Mouse (Mus musculus) forebrain, embryonic 14.5 days (tissue): ENCODE measurements around the gene Olfr12. TPM values are rescaled to one million over a fixed set of nuclear protein-coding genes. Genes with fewer than 3 reads are reported as not detected.

Experiments
- ATAC-seq: fragments of 200-750 bp; cut with Nextera tagmentation; 2 replicates; pipeline ENCODE4 v1.8.0; 2017; ENCODE audit warnings: mild to moderate bottlenecking, moderate library complexity
- DNase-seq: peaks from one replicate; pipeline ENCODE4 v3.0.0-alpha.2; 2015; ENCODE audit warnings: low spot score
- H3K27ac ChIP-seq: fragments of 300-500 bp; sonication (generic); 2 replicates; pipeline ENCODE4 v1.5.1; 2014; ENCODE audit warnings: low read depth, mild to moderate bottlenecking, control low read depth, low read length, moderate library complexity
- H3K27me3 ChIP-seq: fragments of 300-500 bp; sonication (generic); replicated peaks from 2 replicates; pipeline ENCODE4 v1.6.1; 2014; ENCODE audit warnings: low read length, control low read depth, mixed read lengths; ENCODE audit not compliant: control insufficient read depth, insufficient read depth
- H3K36me3 ChIP-seq: fragments of 300-500 bp; sonication (generic); 2 replicates; pipeline ENCODE4 v1.6.1; 2014; ENCODE audit warnings: low read length, control low read depth; ENCODE audit not compliant: control insufficient read depth, insufficient read depth
- H3K4me1 ChIP-seq: fragments of 300-500 bp; sonication (generic); 2 replicates; pipeline ENCODE4 v1.6.1; 2014; ENCODE audit warnings: antibody characterized with exemption, low read length, control low read depth; ENCODE audit not compliant: control insufficient read depth, insufficient read depth
- H3K4me2 ChIP-seq: fragments of 300-500 bp; sonication (generic); 2 replicates; pipeline ENCODE4 v1.6.1; 2014; ENCODE audit warnings: mild to moderate bottlenecking, control low read depth, low read length
- H3K4me3 ChIP-seq: fragments of 300-500 bp; sonication (generic); 2 replicates; pipeline ENCODE4 v1.5.1; 2014; ENCODE audit warnings: low read depth, low read length, control low read depth
- H3K9ac ChIP-seq: fragments of 300-500 bp; sonication (generic); 2 replicates; pipeline ENCODE4 v1.6.1; 2014; ENCODE audit warnings: mild to moderate bottlenecking, low read length, control low read depth, moderate library complexity
- H3K9me3 ChIP-seq: fragments of 300-500 bp; sonication (generic); replicated peaks from 2 replicates; pipeline ENCODE4 v1.6.1; 2016; ENCODE audit warnings: low read length, control low read depth, mixed read lengths; ENCODE audit not compliant: control insufficient read depth
- WGBS: fragments of 180-500 bp; shearing (Covaris S2); extraction: QIAGEN DNeasy Blood & Tissue Kit; methylation state at CpG from one replicate; pipeline ENCODE4 v1.1.7; 2014; 5-methylcytosine and 5-hydroxymethylcytosine counted together
- polyA plus RNA-seq: library from polyadenylated mRNA; unstranded; fragments of >200 nt; fragmentation: Nextera tagmentation; extraction: Ambion mirVana; gene quantifications from 2 replicates; pipeline ENCODE4 v1.2.1, GENCODE M21; 2014

Olfr12 gene
- not detected in 2 replicates for polyA plus RNA-seq

GRCm38 (mm10) chr1:92617488-92617887 is at the start of gene Olfr12:
Gene Olfr12 (plus strand): TSS chr1:92617788.
- 76% methylated on average over 2 of the region's 2 CpGs for WGBS
- DNase-seq: no peak

DNA sequence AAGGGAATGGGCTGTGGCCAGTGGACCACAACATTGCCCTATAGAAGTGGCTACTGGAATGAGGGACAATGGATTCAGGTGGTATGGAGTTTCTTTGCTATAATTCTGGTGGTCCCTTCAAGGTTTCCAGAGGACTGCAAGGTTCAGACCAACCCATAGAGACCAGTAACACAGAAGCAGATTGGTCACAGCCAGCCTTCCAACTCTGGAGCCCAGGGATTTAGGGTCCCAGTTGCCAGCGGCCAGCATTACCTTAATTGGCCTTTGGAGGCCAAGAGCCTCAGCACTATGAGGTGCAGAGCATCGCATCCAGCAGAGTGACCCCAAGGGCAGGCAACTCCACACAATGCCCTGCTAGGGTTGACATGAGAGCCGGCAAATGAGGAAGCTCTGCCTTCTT is 46.6 kb upstream of the Olfr12 start, which contains the start of gene Olfr1413:
TSS of gene Olfr1413 (plus strand) at position 301 of the 400 bp plus-strand sequence.
- no peaks in the 10 kb centered on the region for H3K36me3 ChIP-seq
- no peaks in the 10 kb centered on the region for H3K27me3 ChIP-seq
- no peak within 1 kb of the TSS for H3K4me3 ChIP-seq
- ATAC-seq (no peak), DNase-seq (no peak)
- no peak within 1 kb of the TSS for H3K9ac ChIP-seq
- no peaks in the 10 kb centered on the region for H3K9me3 ChIP-seq
- H3K4me2 ChIP-seq: no peak within 1 kb of the TSS
- WGBS: 85% methylated on average over 3 of the region's 3 CpGs
- H3K4me1 ChIP-seq: no peaks in the 10 kb centered on the region
- H3K27ac ChIP-seq: no peak within 1 kb of the TSS

More at GRCm38 (mm10) chr1:92617488-92617887, at the start of gene Olfr12:
- Histone ChIP-seq H3K36me3 (no peaks in the 10 kb centered on the region), H3K4me2 (no peak within 1 kb of the TSS), H3K4me1 (no peaks in the 10 kb centered on the region), H3K9me3 (no peaks in the 10 kb centered on the region), H3K4me3 (no peak within 1 kb of the TSS), H3K27me3 (no peaks in the 10 kb centered on the region), H3K9ac (no peak within 1 kb of the TSS), H3K27ac (no peak within 1 kb of the TSS)
- ATAC-seq: no peak

GRCm38 (mm10) chr1:92585479-92585878 is 32.1 kb upstream of the Olfr12 start, which contains the start of gene Olfr1412:
Gene Olfr1412 (plus strand): TSS chr1:92585779.
- Histone ChIP-seq H3K27me3 (no peaks in the 10 kb centered on the region), H3K4me1 (no peaks in the 10 kb centered on the region), H3K9ac (no peak within 1 kb of the TSS), H3K27ac (no peak within 1 kb of the TSS), H3K9me3 (no peaks in the 10 kb centered on the region), H3K36me3 (no peaks in the 10 kb centered on the region), H3K4me2 (no peak within 1 kb of the TSS), H3K4me3 (no peak within 1 kb of the TSS)
- WGBS: 84% methylated on average over 2 of the region's 2 CpGs
- ATAC-seq: no peak
- DNase-seq: no peak

DNA sequence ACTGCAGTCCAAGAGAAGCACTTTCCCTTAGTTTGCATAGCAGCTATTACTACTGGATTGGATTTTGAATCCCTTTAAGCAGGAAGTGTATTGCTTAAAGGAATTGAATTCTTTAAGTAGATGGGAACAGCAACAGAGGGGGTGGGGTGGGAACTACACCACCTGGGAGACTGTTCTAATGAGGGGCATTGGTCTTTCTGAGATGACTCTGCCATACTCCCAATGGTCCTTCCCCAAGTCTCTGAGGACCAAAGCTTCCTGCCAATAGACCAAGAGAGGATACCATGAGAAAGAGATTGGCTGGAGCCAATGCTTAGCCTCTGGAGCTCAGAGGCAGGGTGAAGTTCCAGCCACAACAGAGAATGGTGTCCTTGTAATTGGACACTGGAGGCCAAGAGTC is 23.5 kb upstream of the Olfr12 start, which contains the start of gene Olfr1411:
TSS of gene Olfr1411 (plus strand) at position 301 of the 400 bp plus-strand sequence.
- H3K4me1 ChIP-seq: no peaks in the 10 kb centered on the region

DNA sequence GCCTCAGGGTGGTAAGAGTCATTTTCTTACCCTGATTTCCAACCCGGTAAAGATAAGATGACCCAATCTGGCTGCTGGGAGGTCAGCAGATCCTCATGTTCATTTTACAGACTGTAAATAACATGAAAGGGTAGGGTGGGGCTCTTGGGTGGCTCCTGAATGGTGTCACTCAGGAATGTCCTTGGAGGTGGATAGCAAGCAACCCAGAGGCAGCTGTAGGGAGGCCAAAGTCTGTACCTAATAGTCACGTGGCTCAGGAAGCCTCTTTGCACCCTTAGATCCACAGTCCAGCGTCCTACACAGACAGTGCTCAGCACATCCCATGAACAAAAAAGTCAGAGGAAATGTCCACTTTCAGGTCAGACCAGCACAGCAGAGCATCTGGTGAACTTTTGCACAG is 21.6 kb upstream of the Olfr12 start:
- Histone ChIP-seq H3K27ac (no peak overlapping the region), H3K4me2 (no peak overlapping the region), H3K4me3 (no peak overlapping the region), H3K36me3 (no peaks in the 10 kb centered on the region), H3K9me3 (no peaks in the 10 kb centered on the region), H3K27me3 (no peaks in the 10 kb centered on the region), H3K9ac (no peak overlapping the region), H3K4me1 (no peaks in the 10 kb centered on the region)
- ATAC-seq (no peak), DNase-seq (no peak)
- 89% methylated on average over 3 of the region's 3 CpGs for WGBS

More for the DNA sequence above, 23.5 kb upstream of the Olfr12 start, which contains the start of gene Olfr1411:
- H3K27ac ChIP-seq: no peak within 1 kb of the TSS
- DNase-seq (no peak), ATAC-seq (no peak)
- no peak within 1 kb of the TSS for H3K4me3 ChIP-seq
- H3K27me3 ChIP-seq: no peaks in the 10 kb centered on the region
- H3K9ac ChIP-seq: no peak within 1 kb of the TSS
- H3K4me2 ChIP-seq: no peak within 1 kb of the TSS
- no peaks in the 10 kb centered on the region for H3K36me3 ChIP-seq
- no peaks in the 10 kb centered on the region for H3K9me3 ChIP-seq

DNA sequence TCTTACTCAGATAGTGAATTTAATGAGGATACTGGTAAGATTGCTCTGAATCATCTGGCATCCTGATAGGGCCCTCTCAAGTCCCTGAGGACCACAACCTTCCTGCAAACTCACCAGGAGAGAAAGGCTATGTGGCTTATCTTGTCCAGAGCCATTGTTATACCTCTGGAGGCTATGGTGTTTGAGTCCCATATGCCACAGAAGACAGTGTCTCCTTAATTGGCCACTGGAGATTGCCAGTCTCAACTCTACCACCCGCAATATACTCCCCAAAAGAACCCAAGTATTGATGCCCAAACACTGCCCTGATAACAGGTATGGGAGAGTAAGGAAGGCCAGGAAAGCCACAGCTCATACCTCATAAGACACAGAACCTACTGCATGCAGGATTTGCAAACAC is 12.1 kb upstream of the Olfr12 start, which contains the start of gene Olfr1410:
TSS of gene Olfr1410 (plus strand) at position 301 of the 400 bp plus-strand sequence.
- WGBS: 83% methylated on average over 1 of the region's 1 CpGs
- no peaks in the 10 kb centered on the region for H3K4me1 ChIP-seq

DNA sequence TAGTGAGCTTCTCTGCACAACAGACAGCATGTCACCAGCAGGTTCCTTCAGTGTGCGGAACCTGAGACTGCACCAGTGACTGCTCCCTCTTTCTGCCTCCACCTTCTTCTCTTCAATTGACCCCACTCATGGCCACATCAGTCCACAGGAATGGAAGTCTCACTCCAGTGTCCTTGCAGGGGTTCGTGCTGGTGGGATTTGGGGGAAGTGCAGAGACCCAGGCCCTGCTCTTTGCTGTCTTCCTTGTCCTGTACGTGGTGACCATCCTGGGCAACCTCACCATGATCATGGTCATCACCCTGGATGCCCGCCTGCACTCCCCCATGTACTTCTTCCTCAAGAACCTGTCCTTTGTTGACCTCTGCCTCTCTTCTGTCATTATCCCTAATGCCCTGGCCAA is 9.9 kb upstream of the Olfr12 start:
- Histone ChIP-seq H3K4me2 (no peak overlapping the region), H3K36me3 (no peaks in the 10 kb centered on the region), H3K4me1 (no peaks in the 10 kb centered on the region), H3K27me3 (no peaks in the 10 kb centered on the region), H3K9me3 (no peaks in the 10 kb centered on the region), H3K4me3 (no peak overlapping the region), H3K9ac (no peak overlapping the region), H3K27ac (no peak overlapping the region)
- 72% methylated on average over 4 of the region's 4 CpGs for WGBS
- no peak for ATAC-seq
- no peak for DNase-seq

More for the DNA sequence above, 12.1 kb upstream of the Olfr12 start, which contains the start of gene Olfr1410:
- Histone ChIP-seq H3K4me2 (no peak within 1 kb of the TSS), H3K9me3 (no peaks in the 10 kb centered on the region), H3K4me3 (no peak within 1 kb of the TSS), H3K27me3 (no peaks in the 10 kb centered on the region), H3K36me3 (no peaks in the 10 kb centered on the region), H3K9ac (no peak within 1 kb of the TSS), H3K27ac (no peak within 1 kb of the TSS)
- ATAC-seq (no peak), DNase-seq (no peak)

DNA sequence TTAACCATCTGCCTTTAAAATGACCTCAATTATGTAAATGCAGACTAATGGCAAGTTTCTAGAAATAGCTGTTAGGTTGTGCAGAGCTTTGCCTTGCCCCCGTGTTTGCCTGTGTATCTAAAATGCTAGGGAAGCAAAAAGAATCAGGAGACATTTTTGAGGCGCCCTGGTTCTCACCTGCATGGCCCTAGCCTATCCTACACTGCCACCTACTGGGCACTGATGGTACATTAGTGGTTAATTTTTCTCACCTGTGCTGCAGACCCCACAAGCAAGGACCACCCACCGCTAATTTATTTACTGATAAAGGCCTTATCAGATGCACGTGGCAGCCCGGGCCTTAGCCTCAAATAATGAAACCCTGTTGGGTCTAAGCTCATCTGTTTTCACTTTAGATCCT is 6.6 kb upstream of the Olfr12 start:
- Histone ChIP-seq H3K36me3 (no peaks in the 10 kb centered on the region), H3K9ac (no peak overlapping the region), H3K4me2 (no peak overlapping the region), H3K4me3 (no peak overlapping the region), H3K9me3 (no peaks in the 10 kb centered on the region), H3K4me1 (no peaks in the 10 kb centered on the region), H3K27ac (no peak overlapping the region), H3K27me3 (no peaks in the 10 kb centered on the region)
- ATAC-seq (no peak), DNase-seq (peak; percentile 77)
- WGBS: 4% methylated on average over 5 of the region's 5 CpGs

DNA sequence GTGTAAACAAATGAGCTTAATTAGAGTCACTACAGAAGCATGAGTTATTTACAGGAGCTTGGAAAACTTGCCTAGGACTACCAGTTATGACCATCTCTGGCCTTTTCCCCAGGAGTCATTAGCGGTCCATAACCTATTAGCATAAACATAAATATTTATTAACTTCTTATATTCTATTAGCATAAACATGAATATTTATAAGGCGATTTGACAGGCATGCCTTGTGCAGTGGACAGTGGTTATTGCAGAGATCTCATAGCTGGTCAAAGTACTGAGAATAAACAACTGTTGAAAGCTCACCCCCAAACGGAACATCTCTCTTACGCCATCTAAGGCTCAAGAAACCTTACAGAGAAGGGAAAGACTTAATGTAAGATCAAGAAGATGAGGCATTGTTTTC is 4.4 kb upstream of the Olfr12 start:
- Histone ChIP-seq H3K27me3 (no peaks in the 10 kb centered on the region), H3K9me3 (no peaks in the 10 kb centered on the region), H3K4me2 (no peak overlapping the region), H3K4me1 (no peaks in the 10 kb centered on the region), H3K9ac (no peak overlapping the region), H3K36me3 (no peaks in the 10 kb centered on the region), H3K27ac (no peak overlapping the region), H3K4me3 (no peak overlapping the region)
- DNase-seq (no peak), ATAC-seq (no peak)
- WGBS: 37% methylated on average over 4 of the region's 4 CpGs
